Mouse (Mus musculus): Measurements from ENCODE around the gene Crk. TPM values are rescaled to one million over a fixed set of nuclear protein-coding genes. Genes with fewer than 3 reads are reported as not detected.

Crk gene
- polyA plus RNA-seq, 1 experiment from 2014 or later, result 131 TPM

- Histone ChIP-seq H3K27ac (replicated peaks) (peak within 1 kb of the TSS; percentile 29; the same call in 1 of the 2 replicates), H3K9ac (replicated peaks) (peak within 1 kb of the TSS; percentile 77), H3K4me1 (peaks cover 34% of the 10 kb centered on the region), H3K9me3 (no peaks in the 10 kb centered on the region), H3K27me3 (peaks cover 16% of the 10 kb centered on the region), H3K4me2 (replicated peaks) (peak within 1 kb of the TSS; percentile 89), H3K4me3 (peak within 1 kb of the TSS; percentile 65), H3K36me3 (peaks cover 2% of the 10 kb centered on the region; the same call in 1 of the 2 replicates)
- WGBS, result 85% methylated on average over 7 of the region's 7 CpGs
- no peak for ATAC-seq (replicated peaks)
Observed at GRCm38 (mm10) chr11:75650311-75650710, 28.7 kb upstream of the Crk start, which contains the start of gene Myo1c. TSS of gene Myo1c (plus strand) at chr11:75650504.

GRCm38 (mm10) chr11:75650958-75651425, 28.1 kb upstream of the Crk start:
- ATAC-seq (replicated peaks), result no peak
- Histone ChIP-seq H3K4me2 (replicated peaks) (peak overlapping the region; percentile 89), H3K27me3 (peaks cover 18% of the 10 kb centered on the region), H3K27ac (replicated peaks) (no peak overlapping the region), H3K9me3 (no peaks in the 10 kb centered on the region), H3K4me3 (peak overlapping the region; percentile 65), H3K9ac (replicated peaks) (peak overlapping the region; percentile 77), H3K4me1 (peaks cover 41% of the 10 kb centered on the region), H3K36me3 (no peaks in the 10 kb centered on the region)
- WGBS, result 48% methylated on average over 13 of the region's 13 CpGs

- WGBS, result under 1% methylated on average over 54 of the region's 54 CpGs
- H3K4me3 ChIP-seq, result peak overlapping the region; percentile 65
- no peaks in the 10 kb centered on the region for H3K9me3 ChIP-seq
- H3K9ac ChIP-seq (replicated peaks), result peak overlapping the region; percentile 77
- H3K27ac ChIP-seq (replicated peaks), result peak overlapping the region; percentile 72
- peaks cover 18% of the 10 kb centered on the region for H3K27me3 ChIP-seq
- peak overlapping the region; percentile 89 for H3K4me2 ChIP-seq (replicated peaks)
- H3K36me3 ChIP-seq, result no peaks in the 10 kb centered on the region
- peaks cover 47% of the 10 kb centered on the region for H3K4me1 ChIP-seq
- peak; percentile 73 for ATAC-seq (replicated peaks)
Observed at GRCm38 (mm10) chr11:75651426-75652221, 27.4 kb upstream of the Crk start.

- peak overlapping the region; percentile 89 for H3K4me2 ChIP-seq (replicated peaks)
- no peaks in the 10 kb centered on the region for H3K9me3 ChIP-seq
- WGBS, result 27% methylated on average over 20 of the region's 20 CpGs
- H3K4me3 ChIP-seq, result peak overlapping the region; percentile 65
- peak overlapping the region; percentile 77 for H3K9ac ChIP-seq (replicated peaks)
- ATAC-seq (replicated peaks), result no peak
- peaks cover 18% of the 10 kb centered on the region for H3K27me3 ChIP-seq
- no peaks in the 10 kb centered on the region for H3K36me3 ChIP-seq
- H3K27ac ChIP-seq (replicated peaks), result peak overlapping the region; percentile 72; the same call in 1 of the 2 replicates
- H3K4me1 ChIP-seq, result peaks cover 50% of the 10 kb centered on the region
Observed at GRCm38 (mm10) chr11:75652222-75652941, 26.7 kb upstream of the Crk start.

GRCm38 (mm10) chr11:75652942-75653684, 25.9 kb upstream of the Crk start:
- WGBS, result 37% methylated on average over 14 of the region's 14 CpGs
- Histone ChIP-seq H3K9me3 (no peaks in the 10 kb centered on the region), H3K36me3 (no peaks in the 10 kb centered on the region), H3K9ac (replicated peaks) (no peak overlapping the region), H3K4me3 (peak overlapping the region; percentile 51; the same call in 1 of the 2 replicates), H3K4me1 (peaks cover 47% of the 10 kb centered on the region), H3K27ac (replicated peaks) (no peak overlapping the region), H3K4me2 (replicated peaks) (peak overlapping the region; percentile 87), H3K27me3 (peaks cover 18% of the 10 kb centered on the region)
- no peak for ATAC-seq (replicated peaks)

GRCm38 (mm10) chr11:75653781-75654470, 25.1 kb upstream of the Crk start:
- peaks cover 18% of the 10 kb centered on the region for H3K27me3 ChIP-seq
- no peaks in the 10 kb centered on the region for H3K9me3 ChIP-seq
- under 1% methylated on average over 45 of the region's 45 CpGs for WGBS

GRCm38 (mm10) chr11:75654471-75655390, 24.3 kb upstream of the Crk start:
- ATAC-seq (replicated peaks), result no peak
- H3K4me1 ChIP-seq, result peaks cover 47% of the 10 kb centered on the region
- H3K27me3 ChIP-seq, result peaks cover 18% of the 10 kb centered on the region
- no peak overlapping the region for H3K27ac ChIP-seq (replicated peaks)
- H3K9ac ChIP-seq (replicated peaks), result no peak overlapping the region
- H3K36me3 ChIP-seq, result no peaks in the 10 kb centered on the region
- peak overlapping the region; percentile 51 for H3K4me3 ChIP-seq
- peak overlapping the region; percentile 99 for H3K4me2 ChIP-seq (replicated peaks)
- 46% methylated on average over 25 of the region's 25 CpGs for WGBS
- no peaks in the 10 kb centered on the region for H3K9me3 ChIP-seq

More at GRCm38 (mm10) chr11:75653781-75654470, 25.1 kb upstream of the Crk start:
- Histone ChIP-seq H3K36me3 (no peaks in the 10 kb centered on the region), H3K4me2 (replicated peaks) (peak overlapping the region; percentile 87), H3K4me3 (peak overlapping the region; percentile 51), H3K9ac (replicated peaks) (peak overlapping the region; percentile 51), H3K4me1 (peaks cover 47% of the 10 kb centered on the region), H3K27ac (replicated peaks) (no peak overlapping the region)
- ATAC-seq (replicated peaks), result peak; percentile 12; the same call in 1 of the 2 replicates

GRCm38 (mm10) chr11:75655621-75656545, 23.2 kb upstream of the Crk start:
- Histone ChIP-seq H3K4me2 (replicated peaks) (peak overlapping the region; percentile 99), H3K36me3 (peaks cover 3% of the 10 kb centered on the region; the same call in 1 of the 2 replicates), H3K9ac (replicated peaks) (peak overlapping the region; percentile 68), H3K4me1 (peaks cover 47% of the 10 kb centered on the region), H3K27ac (replicated peaks) (no peak overlapping the region), H3K27me3 (peaks cover 18% of the 10 kb centered on the region), H3K9me3 (no peaks in the 10 kb centered on the region), H3K4me3 (peak overlapping the region; percentile 71)
- no peak; the same call in 1 of the 2 replicates for ATAC-seq (replicated peaks)
- WGBS, result 2% methylated on average over 76 of the region's 78 CpGs

GRCm38 (mm10) chr11:75656621-75657590, 22.2 kb upstream of the Crk start:
- peak overlapping the region; percentile 68 for H3K9ac ChIP-seq (replicated peaks)
- 73% methylated on average over 18 of the region's 20 CpGs for WGBS
- H3K4me1 ChIP-seq, result peaks cover 39% of the 10 kb centered on the region
- no peak overlapping the region for H3K27ac ChIP-seq (replicated peaks)
- H3K9me3 ChIP-seq, result no peaks in the 10 kb centered on the region
- peak overlapping the region; percentile 71 for H3K4me3 ChIP-seq
- peak overlapping the region; percentile 99 for H3K4me2 ChIP-seq (replicated peaks)
- peaks cover 3% of the 10 kb centered on the region; the same call in 1 of the 2 replicates for H3K36me3 ChIP-seq
- no peak for ATAC-seq (replicated peaks)
- peaks cover 18% of the 10 kb centered on the region for H3K27me3 ChIP-seq
